Mouse (Mus musculus): ENCODE measurements around the gene Omg.

The Omg gene

GRCm38 (mm10) chr11:79503845-79504244 lies at the start of gene Omg:
Gene Omg (minus strand): TSS chr11:79504084.
- DNase-seq (ENCODE audit: low read depth, low spot score) = no peak
- H3K36me3 ChIP-seq (ENCODE audit: control insufficient read depth, insufficient read depth, low read length, poor library complexity, severe bottlenecking) = no peaks in the 10 kb centered on the region

DNA sequence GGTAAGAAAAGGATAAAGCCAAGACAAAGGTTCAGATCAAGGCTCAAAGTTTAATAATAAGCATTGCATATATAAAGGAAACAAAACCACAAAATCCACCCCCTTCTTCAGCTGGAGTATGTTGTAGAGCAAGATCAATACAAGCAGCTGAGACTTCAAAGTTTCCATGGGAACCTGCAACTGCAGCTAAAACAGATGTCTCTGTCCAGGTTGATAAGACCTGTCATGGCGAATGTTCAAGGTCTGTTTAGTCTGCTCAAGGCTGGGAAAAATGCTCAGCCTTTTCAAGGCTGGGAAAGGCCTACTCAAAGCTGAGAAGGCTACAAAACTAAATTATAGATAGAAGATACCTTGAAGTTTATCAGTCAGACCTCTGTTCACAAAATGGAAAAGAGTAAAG lies 48.7 kb upstream of the Omg start:
- H3K36me3 ChIP-seq (ENCODE audit: control insufficient read depth, insufficient read depth, low read length, poor library complexity, severe bottlenecking) = peaks cover 14% of the 10 kb centered on the region
- DNase-seq (ENCODE audit: low read depth, low spot score) = no peak
- H3K27me3 ChIP-seq (ENCODE audit: control insufficient read depth, insufficient read depth, low read length, poor library complexity, severe bottlenecking) = no peaks in the 10 kb centered on the region

More at GRCm38 (mm10) chr11:79503845-79504244, at the start of gene Omg:
- no peaks in the 10 kb centered on the region for H3K27me3 ChIP-seq (ENCODE audit: control insufficient read depth, insufficient read depth, low read length, poor library complexity, severe bottlenecking)

DNA sequence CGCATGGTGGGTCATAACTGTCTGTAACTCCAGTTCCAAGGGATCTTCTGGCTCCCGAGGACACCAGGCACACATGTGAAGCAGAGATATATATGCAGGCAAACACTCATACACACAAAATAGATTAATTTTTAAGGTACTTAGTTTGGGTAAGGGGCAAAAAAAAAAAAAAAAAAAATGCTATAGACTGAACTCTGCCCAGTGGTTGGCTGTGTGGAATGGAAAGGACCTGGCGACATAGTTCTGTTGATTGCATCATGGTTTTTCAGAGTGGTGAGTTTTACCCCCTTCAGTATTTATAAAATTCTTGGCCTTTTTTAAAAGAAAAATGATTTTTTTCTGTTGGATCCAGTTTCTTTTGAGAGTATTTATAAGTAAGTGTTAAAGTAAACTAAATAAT lies 32.4 kb upstream of the Omg start:
- DNase-seq (ENCODE audit: low read depth, low spot score) = no peak
- Histone ChIP-seq H3K27me3 (ENCODE audit: control insufficient read depth, insufficient read depth, low read length, poor library complexity, severe bottlenecking) (no peaks in the 10 kb centered on the region), H3K36me3 (ENCODE audit: control insufficient read depth, insufficient read depth, low read length, poor library complexity, severe bottlenecking) (peaks cover 2% of the 10 kb centered on the region; the same call in 1 of the 2 replicates)

DNA sequence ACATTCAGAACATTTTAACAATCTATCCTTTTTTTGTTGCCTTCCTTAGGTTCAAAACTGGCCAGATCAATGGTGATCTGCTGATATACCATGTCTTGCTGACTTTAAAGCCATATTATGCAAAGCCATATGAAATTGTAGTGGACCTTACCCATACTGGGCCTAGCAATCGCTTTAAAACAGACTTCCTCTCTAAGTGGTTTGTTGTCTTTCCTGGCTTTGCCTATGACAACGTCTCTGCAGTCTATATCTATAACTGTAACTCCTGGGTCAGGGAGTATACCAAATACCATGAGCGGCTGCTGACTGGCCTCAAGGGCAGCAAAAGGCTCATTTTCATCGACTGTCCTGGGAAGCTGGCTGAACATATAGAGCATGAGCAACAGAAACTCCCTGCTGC lies 31.7 kb upstream of the Omg start:
- peaks cover 2% of the 10 kb centered on the region; the same call in 1 of the 2 replicates for H3K36me3 ChIP-seq (ENCODE audit: control insufficient read depth, insufficient read depth, low read length, poor library complexity, severe bottlenecking)
- no peak for DNase-seq (ENCODE audit: low read depth, low spot score)
- no peaks in the 10 kb centered on the region for H3K27me3 ChIP-seq (ENCODE audit: control insufficient read depth, insufficient read depth, low read length, poor library complexity, severe bottlenecking)

DNA sequence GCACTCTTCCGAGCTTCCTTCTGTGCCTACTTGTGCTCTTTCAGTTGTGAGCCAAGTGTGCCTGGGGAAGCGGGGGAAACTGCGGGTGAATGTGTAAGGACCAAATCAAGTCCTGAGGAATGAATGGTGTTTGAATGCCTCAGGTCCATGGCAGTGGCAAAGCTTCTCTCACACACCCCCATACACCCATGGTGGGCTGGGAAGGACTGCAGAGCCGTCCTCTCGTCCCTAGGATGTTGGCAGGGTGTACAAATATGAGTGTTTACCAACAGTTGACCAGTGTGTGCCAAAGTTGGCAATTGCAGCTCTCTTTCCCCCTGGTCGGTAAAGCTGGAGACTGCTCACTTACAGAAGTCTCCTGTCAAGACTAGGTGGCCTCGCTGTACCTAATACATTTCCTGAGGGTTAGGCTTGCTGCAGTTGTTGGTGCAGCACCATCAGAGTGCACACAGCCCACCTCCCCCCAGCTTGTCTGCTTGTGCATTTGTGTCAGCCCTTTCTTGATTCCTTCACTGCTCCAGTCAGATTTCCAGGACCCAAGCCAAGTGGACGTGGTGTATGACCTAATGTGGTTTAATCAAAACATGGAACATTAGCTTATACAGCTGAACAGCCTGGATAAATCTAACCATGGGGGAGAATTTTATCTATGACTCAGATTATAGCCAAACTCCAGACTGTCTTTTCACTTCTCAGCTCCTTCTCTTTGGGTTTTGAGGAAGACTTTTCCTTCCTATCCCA lies 30.2 kb upstream of the Omg start:
- DNase-seq (ENCODE audit: low read depth, low spot score) = no peak
- Histone ChIP-seq H3K27me3 (ENCODE audit: control insufficient read depth, insufficient read depth, low read length, poor library complexity, severe bottlenecking) (no peaks in the 10 kb centered on the region), H3K36me3 (ENCODE audit: control insufficient read depth, insufficient read depth, low read length, poor library complexity, severe bottlenecking) (peaks cover 2% of the 10 kb centered on the region; the same call in 1 of the 2 replicates)

- Histone ChIP-seq H3K27me3 (ENCODE audit: control insufficient read depth, insufficient read depth, low read length, poor library complexity, severe bottlenecking) (no peaks in the 10 kb centered on the region), H3K36me3 (ENCODE audit: control insufficient read depth, insufficient read depth, low read length, poor library complexity, severe bottlenecking) (peaks cover 2% of the 10 kb centered on the region; the same call in 1 of the 2 replicates)
- no peak for DNase-seq (ENCODE audit: low read depth, low spot score)
These were observed 29.4 kb upstream of the Omg start for GRCm38 (mm10) chr11:79533311-79533710.

- no peak for DNase-seq (ENCODE audit: low read depth, low spot score)
- no peaks in the 10 kb centered on the region for H3K27me3 ChIP-seq (ENCODE audit: control insufficient read depth, insufficient read depth, low read length, poor library complexity, severe bottlenecking)
- H3K36me3 ChIP-seq (ENCODE audit: control insufficient read depth, insufficient read depth, low read length, poor library complexity, severe bottlenecking) = no peaks in the 10 kb centered on the region; the same call in 1 of the 2 replicates
These were observed 27.6 kb upstream of the Omg start for GRCm38 (mm10) chr11:79531485-79531884.

DNA sequence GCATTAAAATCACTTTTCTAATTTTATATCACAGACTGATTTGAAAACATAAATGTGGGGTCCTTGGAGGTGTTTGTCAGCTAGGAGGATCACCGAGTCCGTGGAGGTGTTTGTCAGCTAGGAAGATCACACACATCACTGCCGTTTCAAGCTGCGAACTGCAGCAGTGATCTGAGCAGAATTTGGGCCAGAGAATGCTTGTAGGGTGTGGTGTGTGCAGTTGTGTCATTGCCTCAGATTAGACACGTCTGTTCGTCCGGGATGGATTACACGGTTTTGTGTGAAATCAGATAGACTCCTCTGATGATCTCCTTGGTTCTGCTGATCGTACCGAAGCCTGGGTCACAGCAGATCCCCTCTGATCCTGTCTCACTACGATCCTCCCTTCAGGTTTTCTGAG lies 26.9 kb upstream of the Omg start:
- Histone ChIP-seq H3K27me3 (ENCODE audit: control insufficient read depth, insufficient read depth, low read length, poor library complexity, severe bottlenecking) (no peaks in the 10 kb centered on the region), H3K36me3 (ENCODE audit: control insufficient read depth, insufficient read depth, low read length, poor library complexity, severe bottlenecking) (peaks cover 2% of the 10 kb centered on the region)
- no peak for DNase-seq (ENCODE audit: low read depth, low spot score)

- peak; percentile 84 for DNase-seq (ENCODE audit: low read depth, low spot score)
- peaks cover 2% of the 10 kb centered on the region for H3K36me3 ChIP-seq (ENCODE audit: control insufficient read depth, insufficient read depth, low read length, poor library complexity, severe bottlenecking)
- no peaks in the 10 kb centered on the region for H3K27me3 ChIP-seq (ENCODE audit: control insufficient read depth, insufficient read depth, low read length, poor library complexity, severe bottlenecking)
These were observed 26.5 kb upstream of the Omg start, which contains the start of the genes Evi2 and Evi2a for GRCm38 (mm10) chr11:79530333-79530761. Gene Evi2 (minus strand): TSS chr11:79530589. Gene Evi2a (minus strand): TSS chr11:79530609.

- DNase-seq (ENCODE audit: low read depth, low spot score) = peak; percentile 74
- H3K27me3 ChIP-seq (ENCODE audit: control insufficient read depth, insufficient read depth, low read length, poor library complexity, severe bottlenecking) = no peaks in the 10 kb centered on the region
- H3K36me3 ChIP-seq (ENCODE audit: control insufficient read depth, insufficient read depth, low read length, poor library complexity, severe bottlenecking) = peaks cover 2% of the 10 kb centered on the region
These were observed 25.9 kb upstream of the Omg start for GRCm38 (mm10) chr11:79529736-79530135.

GRCm38 (mm10) chr11:79529226-79529625 lies 25.3 kb upstream of the Omg start:
- Histone ChIP-seq H3K27me3 (ENCODE audit: control insufficient read depth, insufficient read depth, low read length, poor library complexity, severe bottlenecking) (no peaks in the 10 kb centered on the region), H3K36me3 (ENCODE audit: control insufficient read depth, insufficient read depth, low read length, poor library complexity, severe bottlenecking) (peaks cover 2% of the 10 kb centered on the region)
- DNase-seq (ENCODE audit: low read depth, low spot score) = peak; percentile 16

- no peaks in the 10 kb centered on the region for H3K27me3 ChIP-seq (ENCODE audit: control insufficient read depth, insufficient read depth, low read length, poor library complexity, severe bottlenecking)
- peak; percentile 54 for DNase-seq (ENCODE audit: low read depth, low spot score)
- peaks cover 2% of the 10 kb centered on the region for H3K36me3 ChIP-seq (ENCODE audit: control insufficient read depth, insufficient read depth, low read length, poor library complexity, severe bottlenecking)
These were observed 24.7 kb upstream of the Omg start for GRCm38 (mm10) chr11:79528601-79529000.

DNA sequence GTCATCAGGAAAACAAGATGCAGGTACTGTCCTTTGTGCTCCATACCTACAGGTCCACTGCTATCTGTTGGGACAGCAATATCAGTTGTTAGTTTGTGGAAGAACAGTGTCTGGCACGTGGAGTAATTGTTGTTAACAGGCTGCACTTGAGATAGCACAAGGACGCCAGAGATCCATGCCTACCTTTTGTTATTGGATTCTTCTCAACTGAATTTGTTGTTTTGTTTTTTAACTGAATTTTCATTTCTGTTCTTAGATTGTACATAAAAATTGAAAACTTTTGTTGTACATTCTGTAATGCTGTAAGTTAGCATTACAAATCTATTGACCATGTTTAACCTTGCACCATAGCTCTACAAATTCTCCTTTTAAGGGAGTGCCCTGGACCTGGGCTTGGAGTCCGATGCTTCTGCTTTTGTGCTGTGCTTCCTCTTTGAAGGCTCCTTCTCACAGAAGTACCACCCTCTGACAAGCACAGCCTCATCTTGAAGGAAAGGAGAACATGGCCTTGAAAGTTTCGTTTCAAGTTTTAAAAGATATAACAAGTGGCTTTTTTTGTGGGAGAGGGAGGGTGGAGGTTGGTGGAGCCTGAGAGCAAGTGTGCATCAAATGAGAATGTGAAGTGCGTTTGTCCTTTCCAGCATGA lies 24.0 kb upstream of the Omg start:
- peak; percentile 88 for DNase-seq (ENCODE audit: low read depth, low spot score)
- Histone ChIP-seq H3K36me3 (ENCODE audit: control insufficient read depth, insufficient read depth, low read length, poor library complexity, severe bottlenecking) (peaks cover 2% of the 10 kb centered on the region), H3K27me3 (ENCODE audit: control insufficient read depth, insufficient read depth, low read length, poor library complexity, severe bottlenecking) (no peaks in the 10 kb centered on the region)

GRCm38 (mm10) chr11:79527015-79527738 lies 23.3 kb upstream of the Omg start:
- peak; percentile 82 for DNase-seq (ENCODE audit: low read depth, low spot score)
- H3K27me3 ChIP-seq (ENCODE audit: control insufficient read depth, insufficient read depth, low read length, poor library complexity, severe bottlenecking) = no peaks in the 10 kb centered on the region
- peaks cover 2% of the 10 kb centered on the region for H3K36me3 ChIP-seq (ENCODE audit: control insufficient read depth, insufficient read depth, low read length, poor library complexity, severe bottlenecking)

DNA sequence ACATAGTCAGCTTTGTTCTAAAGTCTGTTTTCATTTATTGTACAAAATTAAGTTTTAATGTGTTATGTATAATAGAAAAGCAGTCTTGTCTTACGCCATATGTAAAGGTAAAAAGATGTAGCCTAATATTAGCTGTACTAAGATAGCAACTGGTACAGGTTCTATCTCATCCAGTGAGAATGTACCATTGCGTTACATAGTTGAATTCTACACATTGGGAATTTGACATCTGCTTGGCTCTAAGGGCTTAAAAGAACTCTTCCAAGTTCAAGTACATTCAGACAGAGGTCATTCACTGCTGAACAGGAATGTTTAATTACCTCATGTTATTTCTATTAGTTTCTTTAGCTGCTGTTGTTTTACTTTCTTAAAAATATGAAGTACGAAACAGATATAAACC lies 22.7 kb upstream of the Omg start:
- H3K27me3 ChIP-seq (ENCODE audit: control insufficient read depth, insufficient read depth, low read length, poor library complexity, severe bottlenecking) = no peaks in the 10 kb centered on the region
- DNase-seq (ENCODE audit: low read depth, low spot score) = no peak
- peaks cover 2% of the 10 kb centered on the region for H3K36me3 ChIP-seq (ENCODE audit: control insufficient read depth, insufficient read depth, low read length, poor library complexity, severe bottlenecking)

All from splenic B cell, adult 2 months (primary cell).